Mouse (Mus musculus): ENCODE data around the gene Gstp2. TPM values are rescaled to one million over a fixed set of nuclear protein-coding genes. Genes with fewer than 3 reads are reported as not detected.
"Not testable (repeated sequence)": the region's sequence is repeated elsewhere in the genome, so short reads cannot be mapped to it uniquely, and the experiment has no call there.

Gene Gstp2
- polyA plus RNA-seq, 1 experiment = 6.7 TPM

DNA sequence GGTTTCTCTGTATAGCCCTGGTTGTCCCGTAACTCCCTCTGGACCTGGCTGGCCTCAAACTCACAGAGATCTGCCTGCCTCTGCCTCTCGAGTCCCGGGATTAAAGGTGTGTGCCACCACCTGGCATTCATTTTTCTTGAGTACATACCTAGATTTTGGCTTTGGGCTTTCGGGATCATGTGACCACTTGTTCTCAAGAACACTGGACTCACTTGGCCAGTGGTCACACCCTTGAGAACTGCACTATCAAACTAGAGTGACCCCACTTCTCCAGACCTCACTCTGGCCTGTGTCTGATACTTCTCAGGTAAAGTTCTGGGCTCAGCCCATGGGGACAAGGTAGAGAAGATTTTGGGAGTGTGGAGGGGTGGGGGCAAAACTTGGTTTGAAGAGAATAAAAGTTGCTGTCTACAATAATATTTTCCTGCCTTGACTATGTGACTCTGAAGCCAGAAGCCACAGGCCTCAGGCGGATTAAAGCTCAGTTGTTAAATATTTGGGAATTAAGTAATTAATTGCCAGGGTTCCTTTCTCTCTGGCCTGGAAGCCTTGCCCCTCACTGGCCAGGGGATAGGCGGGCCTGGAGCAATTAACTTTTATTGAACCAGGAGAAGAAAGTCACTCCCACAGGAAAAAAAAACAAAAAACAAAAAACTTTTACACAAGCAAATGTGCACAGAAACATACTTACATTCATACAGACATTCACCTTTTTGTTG, 27.0 kb upstream of the Gstp2 start:
- H3ac ChIP-seq (ENCODE audit: control insufficient read depth, insufficient read length) = no peak overlapping the region
- TF ChIP-seq TCF3 (IDR thresholded peaks at IDR 0.05; ENCODE audit: insufficient read length, low read depth) (no peak), POLR2A (IDR thresholded peaks at IDR 0.05; ENCODE audit: insufficient read length, low read depth) (no peak), MYOD1 (IDR thresholded peaks at IDR 0.05; ENCODE audit: control insufficient read depth in 1 of 3, insufficient read length in 2 of 3, low read depth in 2 of 3) (no peak), MYOG (IDR thresholded peaks at IDR 0.05; ENCODE audit: control insufficient read depth in 1 of 3, insufficient read depth in 1 of 3, insufficient read length in 2 of 3, low read depth in 2 of 3) (no peak), E2F4 (IDR thresholded peaks at IDR 0.05; ENCODE audit: insufficient read depth) (no peak), MAX (IDR thresholded peaks at IDR 0.05; ENCODE audit: low read depth) (no peak), TCF12 (IDR thresholded peaks at IDR 0.05; ENCODE audit: insufficient read depth, poor library complexity, severe bottlenecking) (no peak), SRF (IDR thresholded peaks at IDR 0.05; ENCODE audit: control insufficient read depth, insufficient read length, low read depth) (no peak), CEBPB (IDR thresholded peaks at IDR 0.05; ENCODE audit: insufficient read depth, poor library complexity, severe bottlenecking) (no peak), POLR2AphosphoS2 (IDR thresholded peaks at IDR 0.05; ENCODE audit: insufficient read length, low read depth) (no peak), REST (IDR thresholded peaks at IDR 0.05; ENCODE audit: insufficient read depth, insufficient read length) (no peak), USF1 (IDR thresholded peaks at IDR 0.05; ENCODE audit: low read depth) (no peak)
- H3K4me3 ChIP-seq = no peak overlapping the region
- H3K27me3 ChIP-seq (ENCODE audit: control insufficient read depth, insufficient read depth, insufficient read length) = no peaks in the 10 kb centered on the region
- H3K36me3 ChIP-seq (ENCODE audit: control insufficient read depth, insufficient read depth) = no peaks in the 10 kb centered on the region
- H3K4me2 ChIP-seq (ENCODE audit: low read depth) = no peak overlapping the region
- H3K79me2 ChIP-seq (ENCODE audit: control insufficient read depth, insufficient read depth) = no peaks in the 10 kb centered on the region

- Histone ChIP-seq H3K79me2 (ENCODE audit: control insufficient read depth, insufficient read depth) (no peaks in the 10 kb centered on the region), H3K4me2 (ENCODE audit: low read depth) (peak overlapping the region; percentile 15), H3ac (ENCODE audit: control insufficient read depth, insufficient read length) (no peak overlapping the region), H3K36me3 (ENCODE audit: control insufficient read depth, insufficient read depth) (no peaks in the 10 kb centered on the region), H3K27me3 (ENCODE audit: control insufficient read depth, insufficient read depth, insufficient read length) (no peaks in the 10 kb centered on the region), H3K4me3 (no peak overlapping the region)
- no peak for TF ChIP-seq TCF12 (IDR thresholded peaks at IDR 0.05; ENCODE audit: insufficient read depth, poor library complexity, severe bottlenecking)
- no peak for TF ChIP-seq SRF (IDR thresholded peaks at IDR 0.05; ENCODE audit: control insufficient read depth, insufficient read length, low read depth)
- TF ChIP-seq MAX (IDR thresholded peaks at IDR 0.05; ENCODE audit: low read depth) = no peak
- TF ChIP-seq MYOG (IDR thresholded peaks at IDR 0.05; ENCODE audit: control insufficient read depth in 1 of 3, insufficient read depth in 1 of 3, insufficient read length in 2 of 3, low read depth in 2 of 3) = no peak
- no peak for TF ChIP-seq E2F4 (IDR thresholded peaks at IDR 0.05; ENCODE audit: insufficient read depth)
Observed at GRCm38 (mm10) chr19:4071406-4071805, 25.6 kb upstream of the Gstp2 start.

DNA sequence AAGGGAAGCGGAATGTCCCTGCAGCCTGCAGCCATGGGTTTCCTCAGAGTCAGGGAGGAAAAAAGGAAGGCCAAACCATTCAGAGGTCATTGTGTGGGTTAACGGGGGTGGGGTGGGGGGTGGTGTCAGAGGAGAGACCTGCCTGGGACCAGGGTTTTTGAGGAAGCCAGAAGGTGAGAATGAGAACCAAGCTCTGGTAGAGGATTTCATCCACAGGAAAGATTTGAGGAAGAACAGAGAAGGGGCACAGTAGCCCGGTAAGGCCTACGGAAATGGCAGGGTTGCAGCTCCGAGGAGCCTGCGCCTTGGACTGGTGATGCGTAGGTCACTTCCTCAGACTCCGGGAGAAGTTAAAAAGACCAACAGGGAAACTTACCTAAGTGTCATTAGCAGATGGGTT, 24.9 kb upstream of the Gstp2 start:
- H3K4me3 ChIP-seq = no peak overlapping the region
- H3K27me3 ChIP-seq (ENCODE audit: control insufficient read depth, insufficient read depth, insufficient read length) = no peaks in the 10 kb centered on the region
- H3K4me2 ChIP-seq (ENCODE audit: low read depth) = no peak overlapping the region
- no peaks in the 10 kb centered on the region for H3K79me2 ChIP-seq (ENCODE audit: control insufficient read depth, insufficient read depth)
- TF ChIP-seq E2F4 (IDR thresholded peaks at IDR 0.05; ENCODE audit: insufficient read depth) (no peak), MYOG (IDR thresholded peaks at IDR 0.05; ENCODE audit: control insufficient read depth in 1 of 3, insufficient read depth in 1 of 3, insufficient read length in 2 of 3, low read depth in 2 of 3) (no peak), POLR2AphosphoS2 (IDR thresholded peaks at IDR 0.05; ENCODE audit: insufficient read length, low read depth) (no peak), CEBPB (IDR thresholded peaks at IDR 0.05; ENCODE audit: insufficient read depth, poor library complexity, severe bottlenecking) (no peak), SRF (IDR thresholded peaks at IDR 0.05; ENCODE audit: control insufficient read depth, insufficient read length, low read depth) (no peak), MAX (IDR thresholded peaks at IDR 0.05; ENCODE audit: low read depth) (no peak), POLR2A (IDR thresholded peaks at IDR 0.05; ENCODE audit: insufficient read length, low read depth) (no peak), TCF3 (IDR thresholded peaks at IDR 0.05; ENCODE audit: insufficient read length, low read depth) (no peak), REST (IDR thresholded peaks at IDR 0.05; ENCODE audit: insufficient read depth, insufficient read length) (no peak), USF1 (IDR thresholded peaks at IDR 0.05; ENCODE audit: low read depth) (no peak), MYOD1 (IDR thresholded peaks at IDR 0.05; ENCODE audit: control insufficient read depth in 1 of 3, insufficient read length in 2 of 3, low read depth in 2 of 3) (no peak), TCF12 (IDR thresholded peaks at IDR 0.05; ENCODE audit: insufficient read depth, poor library complexity, severe bottlenecking) (no peak)
- H3K36me3 ChIP-seq (ENCODE audit: control insufficient read depth, insufficient read depth) = no peaks in the 10 kb centered on the region
- no peak overlapping the region for H3ac ChIP-seq (ENCODE audit: control insufficient read depth, insufficient read length)

- Histone ChIP-seq H3K79me2 (ENCODE audit: control insufficient read depth, insufficient read depth) (no peaks in the 10 kb centered on the region), H3K4me2 (ENCODE audit: low read depth) (no peak overlapping the region), H3K4me3 (no peak overlapping the region), H3ac (ENCODE audit: control insufficient read depth, insufficient read length) (no peak overlapping the region), H3K27me3 (ENCODE audit: control insufficient read depth, insufficient read depth, insufficient read length) (no peaks in the 10 kb centered on the region), H3K36me3 (ENCODE audit: control insufficient read depth, insufficient read depth) (no peaks in the 10 kb centered on the region)
- TF ChIP-seq TCF3 (IDR thresholded peaks at IDR 0.05; ENCODE audit: insufficient read length, low read depth) (no peak), POLR2AphosphoS2 (IDR thresholded peaks at IDR 0.05; ENCODE audit: insufficient read length, low read depth) (no peak), REST (IDR thresholded peaks at IDR 0.05; ENCODE audit: insufficient read depth, insufficient read length) (no peak), TCF12 (IDR thresholded peaks at IDR 0.05; ENCODE audit: insufficient read depth, poor library complexity, severe bottlenecking) (no peak)
Observed at GRCm38 (mm10) chr19:4070311-4070710, 24.5 kb upstream of the Gstp2 start.

GRCm38 (mm10) chr19:4068717-4069410, 23.0 kb upstream of the Gstp2 start:
- Histone ChIP-seq H3K4me3 (no peak overlapping the region), H3K79me2 (ENCODE audit: control insufficient read depth, insufficient read depth) (no peaks in the 10 kb centered on the region), H3K4me2 (ENCODE audit: low read depth) (no peak overlapping the region), H3ac (ENCODE audit: control insufficient read depth, insufficient read length) (no peak overlapping the region), H3K36me3 (ENCODE audit: control insufficient read depth, insufficient read depth) (no peaks in the 10 kb centered on the region), H3K27me3 (ENCODE audit: control insufficient read depth, insufficient read depth, insufficient read length) (no peaks in the 10 kb centered on the region)
- TF ChIP-seq POLR2A (IDR thresholded peaks at IDR 0.05; ENCODE audit: insufficient read length, low read depth) (no peak), MYOG (IDR thresholded peaks at IDR 0.05; ENCODE audit: control insufficient read depth in 1 of 3, insufficient read depth in 1 of 3, insufficient read length in 2 of 3, low read depth in 2 of 3) (no peak), CEBPB (IDR thresholded peaks at IDR 0.05; ENCODE audit: insufficient read depth, poor library complexity, severe bottlenecking) (no peak), MYOD1 (IDR thresholded peaks at IDR 0.05; ENCODE audit: control insufficient read depth in 1 of 3, insufficient read length in 2 of 3, low read depth in 2 of 3) (no peak)

- not testable (repeated sequence) for H3K36me3 ChIP-seq (ENCODE audit: control insufficient read depth, insufficient read depth); H3K27me3 ChIP-seq (ENCODE audit: control insufficient read depth, insufficient read depth, insufficient read length); H3ac ChIP-seq (ENCODE audit: control insufficient read depth, insufficient read length); H3K4me2 ChIP-seq (ENCODE audit: low read depth); H3K4me3 ChIP-seq; H3K79me2 ChIP-seq (ENCODE audit: control insufficient read depth, insufficient read depth)
Observed at GRCm38 (mm10) chr19:4068242-4068641, 22.4 kb upstream of the Gstp2 start.

Measured in myocyte (in vitro differentiated cells).